Mouse (Mus musculus) C2C12 (cell line): ENCODE measurements around the gene Golga4.

Experiments used
- CEBPB ChIP-seq: IDR thresholded peaks from one replicate; pipeline ENCODE4 v1.6.1; 2011; ENCODE audit warnings: low read depth, mild to moderate bottlenecking, control low read depth, moderate library complexity
- CTCF ChIP-seq: IDR thresholded peaks from one replicate; pipeline ENCODE4 v1.5.1; 2011; ENCODE audit not compliant: control insufficient read depth, insufficient read depth, insufficient read length
- FOSL1 ChIP-seq: IDR thresholded peaks from one replicate; pipeline ENCODE4 v1.8.0; 2011; ENCODE audit warnings: mild to moderate bottlenecking, low read length; ENCODE audit not compliant: poor library complexity, insufficient read depth, severe bottlenecking
- MAX ChIP-seq: IDR thresholded peaks from one replicate; pipeline ENCODE4 v1.6.1; 2011; ENCODE audit warnings: mild to moderate bottlenecking, control low read depth
- MYOD1 ChIP-seq: IDR thresholded peaks from one replicate; pipeline ENCODE4 v1.6.1; 2011; ENCODE audit warnings: low read depth; ENCODE audit not compliant: control insufficient read depth, insufficient read length
- MYOG ChIP-seq: IDR thresholded peaks from one replicate; pipeline ENCODE4 v1.6.1; 2011; ENCODE audit not compliant: control insufficient read depth, insufficient read length; ENCODE audit errors: extremely low read depth
- USF1 ChIP-seq: IDR thresholded peaks from one replicate; pipeline ENCODE4 v1.6.1; 2011; ENCODE audit warnings: low read depth, mild to moderate bottlenecking, control low read depth, moderate library complexity

DNA sequence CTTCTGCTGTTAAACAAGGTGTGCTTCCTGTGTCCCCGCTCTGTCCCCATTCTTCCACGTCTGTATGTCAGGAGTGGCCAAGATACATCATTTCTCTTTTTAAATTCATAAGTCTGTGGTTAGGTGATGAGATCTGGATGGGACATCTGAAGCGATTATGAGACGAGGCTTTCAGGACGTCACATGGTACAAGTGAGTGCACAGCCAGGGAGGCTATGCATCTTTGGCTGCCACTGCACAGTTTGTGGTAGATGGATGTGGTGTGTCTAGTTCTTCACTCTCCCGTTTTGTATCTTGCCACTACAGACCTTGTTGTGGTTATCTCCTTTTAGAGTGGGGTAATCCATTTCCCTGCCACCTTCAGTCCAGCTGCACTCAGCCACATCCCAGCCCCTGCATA is 79.9 kb downstream of the Golga4 start:
- no peak for TF ChIP-seq CTCF
- TF ChIP-seq MYOG: no peak
- TF ChIP-seq MYOD1: no peak
- no peak for TF ChIP-seq CEBPB
- TF ChIP-seq USF1: no peak
- no peak for TF ChIP-seq FOSL1
- no peak for TF ChIP-seq MAX
